Mouse (Mus musculus) cerebellum, postnatal 10 days (tissue): ENCODE measurements around the gene Tram2.

ENCODE experiments used
- DNase-seq, 2 experiments: peaks; one replicate each; pipeline ENCODE4 v3.0.0; 2021; ENCODE audit warnings: mixed read lengths in 2 of 2

Tram2 gene

DNA sequence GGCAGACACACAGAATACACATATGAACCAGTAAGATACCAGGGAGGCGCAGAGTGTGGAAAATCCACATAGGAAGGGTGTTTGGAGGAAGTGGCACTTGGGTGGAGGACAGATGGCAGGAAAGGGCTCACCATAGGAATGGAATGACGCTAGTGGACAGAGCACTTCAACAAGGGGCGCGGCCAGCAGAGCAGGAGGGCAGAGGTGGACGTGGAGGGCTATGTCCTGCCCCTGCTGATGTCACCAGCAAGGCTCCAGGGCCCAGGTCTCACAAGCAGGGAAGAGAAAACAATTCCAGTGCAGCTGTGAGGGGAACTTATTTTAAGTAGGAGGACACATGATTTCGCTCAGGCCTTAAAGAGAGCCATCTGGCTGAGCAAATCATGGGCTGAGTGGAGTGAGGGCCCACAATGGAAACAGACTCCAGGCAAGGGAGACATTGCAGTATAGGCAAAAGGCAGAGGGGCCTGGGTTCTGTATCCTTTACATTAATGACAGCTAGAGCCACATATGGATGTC is 68.7 kb downstream of the Tram2 start:
- DNase-seq = no peak

GRCm38 (mm10) chr1:21008891-21009290 is 70.1 kb downstream of the Tram2 start:
- peak in 1 of 2 experiments; percentile 25 for DNase-seq

- DNase-seq = no peak
Measured at GRCm38 (mm10) chr1:21007941-21008701, 70.9 kb downstream of the Tram2 start.

GRCm38 (mm10) chr1:21006775-21007174 is 72.3 kb downstream of the Tram2 start:
- DNase-seq = no peak

DNA sequence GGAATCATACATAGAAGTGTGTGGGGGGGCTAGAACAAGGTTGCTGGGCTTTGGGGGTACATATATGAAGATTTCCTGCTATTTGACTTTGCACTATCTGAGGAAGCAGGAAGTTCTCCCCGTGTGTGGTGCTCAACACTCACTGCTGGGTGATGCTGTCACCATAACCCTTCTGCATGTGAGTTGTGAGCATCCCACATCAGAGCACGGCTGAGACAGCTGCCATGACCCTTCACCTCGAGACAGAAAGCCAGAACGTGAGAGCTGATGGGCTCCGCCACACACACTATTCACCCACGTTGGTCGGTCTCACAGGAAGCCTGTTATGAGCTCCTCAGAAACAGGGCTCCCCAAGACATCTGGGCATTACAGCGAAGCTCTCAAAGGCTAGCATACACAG is 74.4 kb downstream of the Tram2 start:
- DNase-seq = no peak

DNA sequence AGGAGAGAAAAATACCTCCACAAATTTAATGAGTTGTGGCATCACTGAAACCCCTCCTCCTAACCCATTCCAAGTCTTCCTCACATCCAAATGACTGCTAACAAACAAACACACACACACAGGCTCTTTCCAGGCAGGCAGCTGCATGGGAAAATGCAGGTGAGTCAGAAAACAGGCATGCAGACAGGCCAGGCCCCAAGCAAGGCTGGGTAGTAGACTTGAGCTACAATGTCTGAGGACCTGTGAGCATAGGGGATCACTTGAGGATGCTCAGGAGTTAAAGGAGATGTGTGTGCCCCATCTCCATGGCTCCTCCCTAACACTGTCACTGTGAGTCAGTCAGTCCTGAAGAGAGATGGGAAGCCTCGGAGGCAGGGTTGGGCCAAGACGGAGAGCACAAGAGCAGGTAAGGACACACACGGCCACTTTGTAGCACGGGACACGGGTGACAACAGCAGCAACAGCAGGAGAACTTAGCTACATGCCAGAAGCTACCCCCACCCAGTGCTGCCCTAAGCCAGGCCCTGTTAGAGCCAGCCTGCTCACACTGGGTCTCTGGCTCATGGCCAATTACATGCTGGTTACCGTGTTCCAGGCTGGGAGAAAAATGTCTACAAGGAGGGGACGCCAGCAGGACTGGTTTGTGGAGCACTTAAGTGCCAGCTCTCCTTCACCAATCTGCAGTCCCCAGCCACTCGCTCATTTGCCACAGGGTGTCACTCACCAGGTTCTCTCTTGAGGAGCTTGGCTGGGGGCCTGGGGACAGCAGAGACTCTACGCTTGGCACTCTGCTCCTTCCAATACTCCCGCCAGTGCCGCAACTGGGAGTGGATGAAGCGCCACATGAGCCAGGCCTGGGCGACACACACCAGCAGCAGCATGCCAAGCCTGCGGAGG is 76.5 kb downstream of the Tram2 start:
- peak; percentile 82 to 85 for DNase-seq

- DNase-seq = no peak
Measured at GRCm38 (mm10) chr1:20997881-20998389, 81.1 kb downstream of the Tram2 start.

- no peak for DNase-seq
Measured at GRCm38 (mm10) chr1:20997328-20997689, 81.7 kb downstream of the Tram2 start.

DNA sequence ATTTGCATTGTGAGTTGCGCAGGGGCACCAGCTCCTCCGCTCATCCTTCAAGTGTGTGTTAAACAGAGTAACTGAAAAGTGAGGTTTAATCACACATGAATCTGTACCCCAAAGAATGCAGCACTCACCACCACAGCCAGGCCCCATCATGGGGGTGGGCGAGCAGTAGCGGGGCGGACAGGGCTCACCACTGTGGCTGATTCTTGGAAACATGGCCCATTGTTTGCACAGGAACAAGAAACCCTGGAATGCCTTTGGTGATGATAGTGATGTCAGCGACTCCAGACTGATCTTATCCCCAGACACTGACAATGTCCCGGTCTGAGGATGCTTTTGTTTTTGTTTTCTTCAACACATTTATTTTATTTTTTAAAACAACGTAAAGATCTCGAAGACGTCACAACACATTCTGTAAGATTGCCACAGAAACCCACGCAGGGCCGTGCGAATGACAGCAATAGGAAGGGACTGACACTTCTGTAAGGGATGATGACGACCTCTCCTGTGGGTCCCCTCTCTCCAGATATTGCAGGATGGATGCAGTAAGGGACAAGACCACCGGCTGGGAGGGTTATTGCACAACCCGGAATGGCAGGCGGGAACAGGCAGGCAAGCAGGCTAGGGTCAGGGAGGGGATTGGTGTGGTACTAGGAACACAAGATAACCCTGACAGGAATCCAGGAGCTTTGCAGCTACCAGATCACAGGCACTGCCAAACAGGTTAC is 82.3 kb downstream of the Tram2 start:
- DNase-seq = no peak

DNA sequence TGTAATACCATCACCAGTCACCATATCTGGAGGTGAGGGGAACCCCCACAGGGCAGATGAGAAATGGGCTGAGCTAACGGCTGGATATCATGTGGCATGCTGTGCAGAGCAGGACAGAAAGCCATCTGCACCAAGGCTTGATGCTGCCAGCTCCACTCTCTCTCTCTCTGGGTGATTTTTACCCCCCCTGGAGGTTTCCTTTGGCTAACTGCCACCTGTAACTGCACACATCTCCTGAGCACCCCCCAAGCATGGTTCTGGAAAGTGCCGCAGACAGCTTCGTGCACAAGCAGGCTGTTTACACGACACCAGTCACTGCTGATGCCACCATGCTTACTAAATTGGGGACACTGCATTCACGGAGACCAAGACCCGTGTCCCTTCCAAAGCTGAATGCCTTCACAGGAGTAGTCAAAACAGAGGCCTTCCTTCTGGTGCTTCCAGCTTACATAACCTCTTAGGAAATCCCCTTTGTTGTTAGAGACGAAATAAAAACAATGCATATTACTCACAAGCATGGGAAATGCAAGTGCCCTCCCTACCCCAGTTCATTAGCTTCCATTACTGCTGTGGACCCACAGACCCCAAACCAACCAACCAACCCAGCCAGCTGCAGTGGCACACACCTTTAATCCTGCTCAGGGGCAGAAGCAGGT is 83.6 kb downstream of the Tram2 start:
- peak; percentile 32 to 56 for DNase-seq

- no peak for DNase-seq
Measured at GRCm38 (mm10) chr1:20994338-20994737, 84.7 kb downstream of the Tram2 start.

DNA sequence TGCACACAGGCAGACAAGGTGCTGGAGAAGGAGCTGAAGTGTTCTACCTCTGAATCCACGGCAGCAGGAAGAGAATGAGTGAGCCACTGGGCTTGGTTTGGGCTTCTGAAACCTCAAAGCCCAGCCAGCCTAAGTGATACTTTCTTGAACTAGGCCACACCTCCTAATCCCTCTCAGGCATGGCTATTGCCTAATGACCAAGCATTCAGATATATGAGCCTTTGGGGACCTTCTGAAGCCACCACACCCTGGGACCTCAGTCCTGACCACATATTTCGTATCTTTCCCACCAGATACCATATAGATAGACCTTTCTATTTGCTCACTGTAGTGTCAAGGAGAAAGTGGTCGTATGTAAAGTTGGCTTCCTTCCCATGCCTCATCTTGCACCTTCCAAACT is 85.3 kb downstream of the Tram2 start:
- DNase-seq = no peak

DNA sequence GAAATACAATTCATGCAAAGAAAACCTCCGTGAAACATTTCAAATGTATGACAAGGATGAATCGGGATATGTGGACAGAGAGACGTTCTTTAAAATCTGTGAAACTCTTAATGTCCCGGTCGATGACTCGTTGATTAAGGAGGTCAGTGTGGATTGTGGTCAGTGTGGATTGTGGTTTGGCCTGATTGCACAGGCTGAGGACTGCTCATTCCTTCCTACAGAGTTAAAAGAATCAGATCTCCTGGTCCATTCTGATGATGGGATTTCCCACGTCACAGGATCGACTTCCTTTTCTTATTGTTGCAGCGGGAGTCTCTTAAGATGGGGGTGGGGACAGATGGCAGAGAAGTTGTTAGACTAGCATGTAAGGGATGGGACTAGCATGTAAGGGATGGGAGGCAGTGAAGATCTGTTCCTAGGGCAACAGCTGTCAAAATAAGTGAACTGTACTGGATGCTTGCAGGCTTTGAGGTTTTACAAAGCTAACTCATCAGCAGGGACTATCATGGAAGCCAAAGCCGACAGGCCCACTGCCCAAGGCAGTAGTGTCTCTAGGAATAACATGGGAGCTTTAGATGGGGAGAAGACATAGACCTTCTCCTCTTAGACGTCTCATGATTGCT is 89.5 kb downstream of the Tram2 start:
- DNase-seq = no peak

GRCm38 (mm10) chr1:20986378-20987056 is 92.5 kb downstream of the Tram2 start:
- no peak for DNase-seq

DNA sequence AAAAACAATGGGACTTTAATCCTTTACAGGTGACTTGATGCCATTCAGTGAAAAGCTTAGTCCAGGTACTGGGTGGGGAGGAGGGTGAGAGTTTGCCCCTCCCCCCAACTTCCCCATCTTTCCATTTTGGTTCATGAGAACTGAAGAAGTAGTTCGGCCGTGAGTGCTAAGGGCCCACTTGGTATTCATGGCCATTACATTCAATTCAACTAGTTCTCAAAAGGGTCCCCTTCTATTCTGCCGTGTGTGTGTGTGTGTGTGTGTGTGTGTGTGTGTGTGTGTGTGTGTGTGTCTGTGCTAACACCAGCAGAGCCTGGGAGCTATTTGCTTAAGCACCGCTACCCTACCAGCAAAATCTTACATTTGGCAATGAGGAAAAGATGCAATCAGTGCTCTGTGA is 94.4 kb downstream of the Tram2 start:
- no peak for DNase-seq

GRCm38 (mm10) chr1:20984103-20984502 is 94.9 kb downstream of the Tram2 start:
- no peak for DNase-seq

GRCm38 (mm10) chr1:20981764-20982163 is 97.3 kb downstream of the Tram2 start:
- no peak for DNase-seq

- DNase-seq = no peak
Measured at GRCm38 (mm10) chr1:20980553-20980952, 98.5 kb downstream of the Tram2 start.

- no peak for DNase-seq
Measured at GRCm38 (mm10) chr1:20974341-20975135, 104.5 kb downstream of the Tram2 start.

- DNase-seq = no peak
Measured at GRCm38 (mm10) chr1:20973389-20973788, 105.6 kb downstream of the Tram2 start.
